Mouse (Mus musculus) lung, postnatal 14 days (tissue): Measurements from ENCODE around the gene Spryd3.
A peak's percentile ranks its signal among the peaks of the same experiment; 100 is the strongest.

Experiments used
- DNase-seq: peaks from one replicate; pipeline ENCODE4 v3.0.0; 2021

Spryd3 gene

DNA sequence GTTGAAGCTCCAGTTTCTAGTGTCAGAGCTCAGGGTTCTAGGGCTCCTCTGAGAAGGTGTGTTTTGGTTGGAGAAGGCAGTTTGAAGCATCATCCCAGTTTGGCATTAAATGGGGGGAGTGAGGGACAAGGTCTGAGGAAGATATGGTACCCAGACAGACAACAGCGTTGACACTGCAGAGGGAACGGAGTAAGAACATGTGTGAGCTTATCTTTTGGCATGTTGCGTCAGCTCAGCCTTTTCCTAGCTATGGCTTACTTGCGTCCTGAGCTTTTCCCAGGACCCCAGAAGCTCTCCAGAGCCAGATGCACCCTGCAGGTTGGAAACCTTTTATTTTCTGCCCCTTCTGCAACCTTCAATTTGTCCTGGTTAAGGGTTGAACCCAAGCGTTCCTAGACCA is 10.1 kb upstream of the Spryd3 start:
- no peak for DNase-seq

GRCm38 (mm10) chr15:102145330-102145729 is 9.3 kb upstream of the Spryd3 start:
- peak; percentile 11 for DNase-seq

- DNase-seq: no peak
Measured at GRCm38 (mm10) chr15:102144726-102145125, 8.7 kb upstream of the Spryd3 start.

DNA sequence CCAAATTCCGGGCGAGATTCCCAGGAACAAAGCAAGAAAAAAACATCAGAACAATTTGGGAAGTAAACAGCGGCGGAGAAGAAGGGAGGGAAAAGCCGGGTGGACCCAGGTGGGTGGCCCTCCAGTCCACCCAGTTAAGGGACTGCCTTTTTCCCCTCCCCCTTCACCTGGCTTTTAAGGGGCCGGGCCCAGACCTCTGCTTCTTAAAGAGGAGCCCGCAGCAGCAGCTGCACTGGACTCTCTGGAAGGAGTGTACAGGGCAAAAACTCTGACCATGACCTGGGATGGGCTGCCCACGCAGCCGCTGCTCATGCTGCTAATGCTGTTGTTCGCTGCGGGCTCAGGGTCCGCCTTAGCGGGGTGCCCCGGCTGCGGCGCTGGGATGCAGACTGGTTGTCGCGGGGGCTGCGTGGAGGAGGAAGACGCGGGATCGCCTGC is 8.3 kb upstream of the Spryd3 start, which contains the start of gene Igfbp6:
Igfbp6 (plus strand) TSS at position 89 of the 438 bp plus-strand sequence.
- DNase-seq: peak; percentile 23

DNA sequence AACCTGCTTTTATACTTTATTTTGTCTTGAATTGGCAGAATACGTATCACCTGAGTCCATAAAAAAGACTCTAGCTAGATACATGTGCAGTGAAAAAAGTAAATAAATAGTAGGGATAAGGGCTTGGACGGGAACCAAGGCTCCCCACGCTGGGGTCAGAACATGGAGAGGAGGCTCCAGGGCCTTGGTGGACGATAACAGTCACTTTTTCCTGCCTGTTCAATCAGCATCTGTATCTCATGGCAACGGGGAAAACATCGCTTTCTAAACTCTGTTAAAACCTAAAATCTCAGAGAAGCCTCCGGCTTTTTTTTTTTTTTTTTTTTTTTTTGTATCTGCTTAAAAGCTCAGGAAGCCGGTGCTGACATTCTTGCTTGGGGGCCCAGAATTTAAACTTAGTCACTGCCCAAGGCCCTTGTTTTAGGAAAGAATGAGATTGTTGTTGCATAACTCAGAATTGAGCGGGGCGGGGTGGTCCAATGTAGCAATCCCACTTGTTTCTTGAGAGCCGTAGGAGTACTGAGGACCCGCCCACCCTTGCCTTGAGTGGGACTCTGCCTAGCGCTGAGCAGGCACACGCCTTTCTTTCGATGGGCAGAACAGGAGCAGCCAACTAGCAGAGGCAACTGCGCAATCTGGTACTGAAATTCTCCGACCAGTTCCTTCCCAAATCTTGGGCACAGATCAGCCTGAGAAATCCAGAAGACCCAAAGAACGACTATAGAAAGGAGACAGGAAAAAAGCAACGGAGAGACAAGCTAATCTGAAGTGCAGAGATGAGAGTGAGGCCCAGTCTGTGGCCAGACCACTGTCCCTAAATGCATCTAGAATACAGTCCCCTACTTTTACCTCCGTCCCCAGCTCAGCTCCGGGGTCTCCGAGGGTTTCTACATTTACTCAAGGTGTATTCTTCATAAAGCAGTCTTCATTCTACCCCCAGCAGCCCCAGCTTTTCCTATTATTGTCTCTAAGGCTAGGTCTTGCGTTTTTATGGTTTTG is 7.2 kb upstream of the Spryd3 start:
- peak; percentile 81 for DNase-seq

- DNase-seq: no peak
Measured at GRCm38 (mm10) chr15:102141120-102141519, 5.1 kb upstream of the Spryd3 start.

DNA sequence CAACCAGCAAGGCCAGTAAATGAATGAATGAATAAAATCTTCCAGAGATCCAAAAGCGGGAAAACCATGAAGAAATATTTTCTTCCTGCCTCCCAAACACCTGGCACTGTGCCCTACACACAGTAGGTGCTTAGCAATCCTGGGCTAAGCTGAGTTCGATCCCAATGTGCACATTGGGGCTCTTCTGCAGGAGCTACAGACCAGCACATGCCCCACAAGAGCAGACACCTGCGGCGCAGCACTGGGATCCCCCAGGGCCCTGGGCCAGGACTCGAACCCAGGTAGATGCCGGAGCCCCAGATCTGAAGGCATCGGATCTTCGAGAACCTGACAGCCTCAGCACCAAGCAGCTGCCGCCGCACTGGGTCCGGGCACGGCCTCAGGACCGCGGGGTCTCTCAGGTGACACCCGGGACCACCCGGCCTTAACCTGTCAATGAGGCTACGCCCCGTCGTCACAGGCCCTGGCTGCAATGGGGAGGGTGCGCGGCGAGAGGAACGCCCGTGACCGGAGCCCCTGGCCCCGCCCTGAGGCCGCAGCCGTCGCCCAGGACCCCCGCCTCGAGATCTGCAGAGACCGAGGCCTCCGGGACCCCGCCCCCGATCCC is 409 bp downstream of the Spryd3 start:
- no peak for DNase-seq

DNA sequence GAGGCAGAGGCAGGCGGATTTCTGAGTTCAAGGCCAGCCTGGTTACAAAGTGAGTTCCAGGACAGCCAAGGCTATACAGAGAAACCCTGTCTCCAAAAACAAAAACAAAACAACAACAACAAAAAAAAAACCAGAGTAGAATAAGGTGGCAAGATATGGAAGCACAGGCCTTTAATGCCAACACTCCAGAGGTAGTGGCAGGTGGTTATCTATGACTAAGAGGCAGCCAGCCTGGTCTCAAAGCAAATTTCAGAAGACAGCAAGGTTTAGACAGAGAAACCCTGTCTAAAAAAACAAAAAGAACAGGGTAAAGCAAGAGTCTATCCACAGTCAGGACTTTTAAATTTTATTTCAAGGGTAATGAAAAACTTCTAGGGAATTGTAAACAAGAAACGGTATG is 1.3 kb downstream of the Spryd3 start:
- DNase-seq: no peak

DNA sequence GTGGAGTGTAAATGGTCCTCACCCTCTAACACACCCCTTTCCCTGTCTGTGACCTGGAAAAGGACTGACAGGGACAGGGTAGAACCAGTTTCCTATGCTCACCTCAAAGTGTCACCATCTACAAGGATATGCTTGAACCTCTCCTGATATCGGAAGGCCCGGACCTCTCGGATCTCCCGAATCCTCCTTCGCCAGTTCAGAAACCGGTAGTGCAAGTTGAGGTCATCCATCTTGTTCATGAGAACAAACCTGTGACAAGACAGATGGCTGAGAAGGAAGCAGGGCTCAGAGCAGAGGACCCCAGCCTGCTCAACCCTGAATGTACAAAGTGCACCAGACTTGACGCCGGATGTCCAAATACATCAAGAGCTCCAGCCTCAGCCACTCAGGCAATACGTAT is 2.7 kb downstream of the Spryd3 start:
- no peak for DNase-seq

- peak; percentile 67 for DNase-seq
Measured at GRCm38 (mm10) chr15:102126303-102126702, 9.7 kb downstream of the Spryd3 start.

DNA sequence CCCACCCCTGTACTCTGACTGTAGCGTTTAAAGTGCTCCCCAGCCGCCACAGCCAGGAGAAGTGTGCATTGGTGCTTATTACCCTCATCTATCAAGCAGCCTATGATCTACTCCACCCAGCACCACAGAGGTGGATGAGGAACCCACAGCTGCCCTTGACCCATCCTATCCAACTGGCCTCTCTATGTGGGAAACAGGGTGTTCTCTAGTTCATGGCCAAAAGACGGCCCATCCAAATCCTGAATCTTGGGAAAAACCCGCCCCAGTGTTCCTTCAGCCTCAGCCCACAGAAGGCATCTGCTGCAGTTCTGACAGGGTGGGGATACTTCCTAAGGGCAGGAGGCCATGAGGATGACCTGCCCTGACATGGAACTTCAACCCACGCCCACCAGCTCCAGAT is 15.5 kb downstream of the Spryd3 start:
- no peak for DNase-seq

- no peak for DNase-seq
Measured at GRCm38 (mm10) chr15:102119831-102120170, 16.2 kb downstream of the Spryd3 start.

DNA sequence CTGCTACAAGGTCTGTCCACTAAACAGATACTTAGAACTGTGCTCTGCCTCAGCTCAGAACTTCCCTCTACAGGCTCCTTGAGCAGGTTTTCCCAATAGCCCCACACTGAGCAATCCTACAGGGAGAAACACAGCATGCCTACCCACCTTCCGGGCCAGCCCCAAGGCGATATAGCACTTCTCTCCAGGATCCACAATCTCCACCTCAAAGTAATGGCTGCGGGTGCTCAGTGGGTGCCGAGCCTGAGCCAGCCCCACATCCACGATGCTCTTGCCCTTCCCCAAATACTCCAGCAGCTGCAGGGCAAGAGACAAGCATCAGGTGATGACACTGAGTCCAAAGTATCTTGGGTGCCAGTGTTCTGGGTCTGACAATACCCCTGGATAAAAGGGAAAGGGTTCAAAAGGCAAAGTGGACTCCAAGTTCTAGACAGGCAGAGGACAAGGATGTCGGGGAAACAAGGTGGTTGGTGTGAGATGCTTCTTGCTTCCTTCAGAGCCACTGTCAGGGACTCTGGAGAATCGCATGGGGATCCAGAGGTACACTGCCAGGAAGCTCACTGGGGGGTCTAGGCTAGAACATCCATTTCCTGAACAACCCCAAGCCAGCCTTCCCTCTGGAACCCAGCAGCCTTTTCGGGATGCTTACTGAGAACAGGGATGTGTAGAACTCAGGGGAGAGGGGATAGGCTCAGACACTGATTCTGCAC is 16.8 kb downstream of the Spryd3 start:
- no peak for DNase-seq

GRCm38 (mm10) chr15:102118591-102118990 is 17.4 kb downstream of the Spryd3 start:
- DNase-seq: no peak

GRCm38 (mm10) chr15:102117461-102118443 is 18.3 kb downstream of the Spryd3 start:
- DNase-seq: no peak

GRCm38 (mm10) chr15:102116753-102117415 is 19.1 kb downstream of the Spryd3 start:
- DNase-seq: no peak

GRCm38 (mm10) chr15:102115731-102116231 is 20.3 kb downstream of the Spryd3 start:
- DNase-seq: no peak

- DNase-seq: no peak
Measured at GRCm38 (mm10) chr15:102114651-102115260, 21.3 kb downstream of the Spryd3 start.

DNA sequence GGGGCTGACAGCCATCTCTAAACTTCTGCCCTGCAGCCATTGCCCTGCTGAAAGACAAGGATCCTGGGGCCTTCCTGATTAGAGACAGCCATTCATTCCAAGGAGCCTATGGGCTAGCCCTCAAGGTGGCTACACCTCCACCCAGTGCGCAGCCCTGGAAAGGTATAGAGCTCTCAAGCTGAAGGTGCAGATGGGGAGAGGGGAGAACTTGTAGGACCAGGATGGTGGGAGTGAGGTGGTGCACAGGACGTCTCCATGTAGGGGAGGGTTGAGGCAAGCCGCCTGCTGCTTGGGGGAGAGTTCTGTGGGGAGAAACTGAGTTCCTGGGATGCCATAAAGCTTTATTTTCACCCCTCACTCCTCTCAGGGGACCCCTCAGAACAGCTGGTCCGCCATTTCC is 22.4 kb downstream of the Spryd3 start:
- DNase-seq: no peak

DNA sequence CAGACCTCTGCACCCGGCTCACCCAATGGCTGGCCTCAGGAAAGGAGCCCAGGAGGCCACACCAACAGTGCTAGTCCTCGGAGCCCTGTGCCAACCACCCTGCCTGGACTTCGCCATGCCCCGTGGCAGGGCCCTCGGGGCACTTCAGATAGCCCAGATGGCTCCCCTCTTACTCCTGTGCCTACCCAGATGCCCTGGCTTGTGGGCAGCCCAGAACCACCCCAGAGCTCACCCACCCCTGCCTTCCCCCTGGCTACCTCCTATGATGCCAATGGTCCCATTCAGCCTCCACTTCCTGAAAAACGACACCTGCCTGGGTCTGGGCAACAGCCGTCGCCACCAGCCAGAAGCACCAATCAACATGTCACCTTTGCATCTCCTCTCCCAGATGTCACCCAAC is 23.2 kb downstream of the Spryd3 start:
- no peak for DNase-seq

DNA sequence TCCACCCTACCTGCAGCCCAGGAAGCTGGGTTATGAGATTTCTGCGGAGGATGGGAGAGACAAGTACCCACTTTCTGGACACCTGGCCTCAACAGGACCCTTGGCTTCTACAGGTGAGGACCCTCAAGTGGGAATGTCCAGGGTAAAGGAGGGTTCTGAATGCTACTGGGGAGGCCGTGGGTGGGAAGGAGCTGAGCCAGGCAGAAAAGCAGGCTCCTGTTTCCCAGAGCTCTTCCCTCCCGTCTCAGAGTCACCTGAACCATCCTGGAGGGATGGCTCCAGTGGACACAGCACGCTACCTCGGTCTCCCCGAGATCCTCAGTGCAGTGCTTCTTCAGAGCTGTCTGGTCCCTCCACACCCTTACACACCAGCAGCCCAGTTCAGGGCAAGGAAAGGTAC is 23.9 kb downstream of the Spryd3 start:
- DNase-seq: no peak
